Mouse (Mus musculus): Measurements from ENCODE around the gene Sufu. TPM values are rescaled to one million over a fixed set of nuclear protein-coding genes. Genes with fewer than 3 reads are reported as not detected.

Gene Sufu
- total RNA-seq, 2 experiments from 2014 or later, result 24.2 to 25.4 TPM

- DNase-seq, result no peak
These were observed 100.5 kb downstream of the Sufu start for GRCm38 (mm10) chr19:46497230-46497629.

- no peak for DNase-seq
These were observed 102.8 kb downstream of the Sufu start for GRCm38 (mm10) chr19:46499539-46499835.

- DNase-seq, result peak; percentile 95 to 98
These were observed 103.3 kb downstream of the Sufu start for GRCm38 (mm10) chr19:46499836-46500580.

- peak; percentile 69 to 79 for DNase-seq
These were observed 104.1 kb downstream of the Sufu start for GRCm38 (mm10) chr19:46500581-46501341.

- peak; percentile 89 for DNase-seq
These were observed 104.8 kb downstream of the Sufu start, which contains the start of gene Trim8 for GRCm38 (mm10) chr19:46501401-46502068. Trim8 (plus strand) TSS chr19:46501702.

GRCm38 (mm10) chr19:46502069-46502455 lies 105.4 kb downstream of the Sufu start:
- DNase-seq, result peak; percentile 88 to 91

GRCm38 (mm10) chr19:46502471-46503166 lies 105.9 kb downstream of the Sufu start:
- DNase-seq, result peak; percentile 91 to 93

GRCm38 (mm10) chr19:46503351-46504084 lies 106.8 kb downstream of the Sufu start:
- peak; percentile 84 to 86 for DNase-seq

- peak; percentile 54 to 62 for DNase-seq
These were observed 107.4 kb downstream of the Sufu start for GRCm38 (mm10) chr19:46504085-46504552.

GRCm38 (mm10) chr19:46504822-46505417 lies 108.2 kb downstream of the Sufu start:
- peak in 1 of 2 experiments; percentile 12 for DNase-seq

- peak in 1 of 2 experiments; percentile 6 for DNase-seq
These were observed 109.1 kb downstream of the Sufu start for GRCm38 (mm10) chr19:46505646-46506371.

GRCm38 (mm10) chr19:46506372-46506717 lies 109.6 kb downstream of the Sufu start:
- DNase-seq, result peak in 1 of 2 experiments; percentile 5

GRCm38 (mm10) chr19:46507181-46507581 lies 110.5 kb downstream of the Sufu start:
- peak in 1 of 2 experiments; percentile 7 for DNase-seq

GRCm38 (mm10) chr19:46507806-46508205 lies 111.1 kb downstream of the Sufu start:
- DNase-seq, result peak in 1 of 2 experiments; percentile 37

GRCm38 (mm10) chr19:46508738-46509137 lies 112.0 kb downstream of the Sufu start:
- peak in 1 of 2 experiments; percentile 52 for DNase-seq

- DNase-seq, result no peak
These were observed 112.5 kb downstream of the Sufu start for GRCm38 (mm10) chr19:46509202-46509601.

GRCm38 (mm10) chr19:46509736-46510135 lies 113.0 kb downstream of the Sufu start:
- DNase-seq, result no peak

GRCm38 (mm10) chr19:46510401-46510800 lies 113.7 kb downstream of the Sufu start:
- DNase-seq, result no peak

- DNase-seq, result no peak
These were observed 114.1 kb downstream of the Sufu start for GRCm38 (mm10) chr19:46510824-46511223.

- DNase-seq, result peak in 1 of 2 experiments; percentile 42
These were observed 114.6 kb downstream of the Sufu start for GRCm38 (mm10) chr19:46511263-46511662.

Measured in adrenal gland, postnatal 36 days (tissue).